Mouse (Mus musculus): ENCODE data around the gene Slc16a7.

The Slc16a7 gene

GRCm38 (mm10) chr10:125185387-125185786, 203.9 kb downstream of the Slc16a7 start:
- DNase-seq (ENCODE audit: low read depth, low spot score) = no peak

- peak; percentile 14 for DNase-seq (ENCODE audit: low read depth, low spot score)
Measured at GRCm38 (mm10) chr10:125184146-125184545, 205.1 kb downstream of the Slc16a7 start.

- DNase-seq (ENCODE audit: low read depth, low spot score) = no peak
Measured at GRCm38 (mm10) chr10:125182545-125182944, 206.7 kb downstream of the Slc16a7 start.

GRCm38 (mm10) chr10:125177782-125178181, 211.5 kb downstream of the Slc16a7 start:
- no peak for DNase-seq (ENCODE audit: low read depth, low spot score)

GRCm38 (mm10) chr10:125175013-125175650, 214.1 kb downstream of the Slc16a7 start:
- DNase-seq (ENCODE audit: low read depth, low spot score) = no peak

GRCm38 (mm10) chr10:125171625-125172024, 217.6 kb downstream of the Slc16a7 start:
- DNase-seq (ENCODE audit: low read depth, low spot score) = no peak

- no peak for DNase-seq (ENCODE audit: low read depth, low spot score)
Measured at GRCm38 (mm10) chr10:125171154-125171553, 218.1 kb downstream of the Slc16a7 start.

All from mesoderm, embryonic 11.5 days (tissue).